Mouse (Mus musculus) kidney, adult 11 months (tissue): ENCODE data around the gene Gm11444.
A peak's percentile ranks its signal among the peaks of the same experiment; 100 is the strongest.

Experiments used
- DNase-seq: peaks from one replicate; pipeline ENCODE4 v3.0.0; 2022

The Gm11444 gene

DNA sequence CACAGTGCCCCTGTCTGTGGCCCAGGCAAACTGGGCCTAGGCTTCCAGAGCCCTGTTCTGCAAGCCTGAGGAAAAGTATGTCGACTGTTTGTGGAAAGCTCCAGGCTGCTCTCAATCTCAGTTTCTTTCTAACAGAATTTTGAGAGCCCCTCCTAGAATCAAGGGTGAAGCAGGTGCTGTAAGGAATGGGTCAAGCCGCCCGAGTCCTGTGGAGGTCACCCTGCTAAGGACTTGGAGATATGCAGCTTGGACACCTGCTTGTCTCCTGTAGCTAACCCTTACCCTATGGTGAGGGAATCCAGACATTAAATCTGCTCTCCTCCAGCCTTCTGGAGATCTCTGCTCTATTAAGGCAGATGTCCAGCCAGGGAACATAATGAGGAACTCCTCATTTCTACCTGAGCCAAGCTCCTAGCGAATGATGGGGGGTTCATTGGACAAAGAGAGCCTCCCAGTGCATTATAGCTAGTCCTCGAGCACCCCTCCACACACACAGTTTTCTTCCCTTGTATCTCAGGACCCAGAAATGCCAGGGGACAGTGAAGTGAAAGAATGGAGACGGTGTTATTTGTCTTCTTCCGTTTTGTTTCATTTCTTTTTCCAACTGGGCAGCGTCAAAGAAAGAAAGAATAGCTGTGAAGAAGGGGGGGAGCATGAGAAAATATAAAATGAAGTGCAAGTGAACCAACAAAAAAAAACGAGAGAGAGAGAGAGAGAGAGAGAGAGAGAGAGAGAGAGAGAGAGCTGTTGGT, 15.0 kb downstream of the Gm11444 start:
- DNase-seq: no peak

DNA sequence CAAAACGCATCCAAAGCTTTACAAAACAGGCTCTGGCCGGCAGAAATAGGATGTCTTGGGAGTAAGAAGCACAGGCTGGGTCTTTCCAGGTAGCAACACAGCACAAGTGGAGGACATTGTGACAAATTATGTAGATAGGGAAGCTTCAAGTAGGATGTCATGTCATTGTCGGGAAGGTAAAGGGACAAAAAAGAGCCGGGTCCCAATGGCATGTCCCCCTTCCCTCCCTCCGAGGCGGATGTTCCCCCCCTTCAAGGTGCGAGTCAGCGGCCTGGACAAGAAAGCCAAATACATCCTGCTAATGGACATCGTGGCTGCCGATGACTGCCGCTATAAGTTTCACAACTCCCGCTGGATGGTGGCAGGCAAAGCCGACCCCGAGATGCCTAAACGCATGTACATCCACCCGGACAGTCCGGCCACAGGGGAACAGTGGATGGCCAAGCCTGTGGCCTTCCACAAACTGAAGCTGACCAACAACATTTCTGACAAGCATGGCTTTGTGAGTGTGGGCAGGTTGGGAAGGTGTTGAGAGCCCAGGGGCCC, 15.7 kb downstream of the Gm11444 start:
- DNase-seq: no peak

DNA sequence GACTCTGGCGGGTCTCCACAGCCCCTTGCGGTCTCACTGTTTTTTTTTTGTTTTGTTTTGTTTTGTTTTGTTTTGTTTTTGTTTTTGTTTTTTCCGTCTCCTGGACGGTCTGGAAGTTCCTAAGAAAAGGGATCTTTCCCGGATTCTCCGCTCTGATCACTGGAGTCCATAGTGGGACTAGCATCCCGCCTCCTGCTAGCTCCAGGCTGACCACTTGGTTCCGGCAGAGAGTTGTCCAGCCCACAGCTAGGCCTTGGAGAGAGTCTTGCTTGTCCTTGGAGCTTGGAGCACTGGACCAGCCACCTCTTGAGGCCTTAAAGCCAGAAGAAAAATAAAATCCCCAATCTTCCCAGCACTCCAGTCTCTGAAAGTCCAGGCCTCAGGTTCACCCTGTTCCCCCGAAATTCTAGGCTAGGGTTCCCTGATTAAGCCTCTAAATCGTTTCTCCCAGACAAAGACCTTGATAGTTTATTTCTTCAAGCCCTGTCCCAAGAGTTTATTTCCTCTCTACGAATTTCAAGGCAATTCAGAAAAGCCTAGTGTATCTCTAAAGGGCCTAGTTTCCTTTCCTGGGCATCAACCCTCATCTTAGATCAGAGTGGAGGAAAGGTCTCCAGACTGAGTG, 16.3 kb downstream of the Gm11444 start:
- no peak for DNase-seq

DNA sequence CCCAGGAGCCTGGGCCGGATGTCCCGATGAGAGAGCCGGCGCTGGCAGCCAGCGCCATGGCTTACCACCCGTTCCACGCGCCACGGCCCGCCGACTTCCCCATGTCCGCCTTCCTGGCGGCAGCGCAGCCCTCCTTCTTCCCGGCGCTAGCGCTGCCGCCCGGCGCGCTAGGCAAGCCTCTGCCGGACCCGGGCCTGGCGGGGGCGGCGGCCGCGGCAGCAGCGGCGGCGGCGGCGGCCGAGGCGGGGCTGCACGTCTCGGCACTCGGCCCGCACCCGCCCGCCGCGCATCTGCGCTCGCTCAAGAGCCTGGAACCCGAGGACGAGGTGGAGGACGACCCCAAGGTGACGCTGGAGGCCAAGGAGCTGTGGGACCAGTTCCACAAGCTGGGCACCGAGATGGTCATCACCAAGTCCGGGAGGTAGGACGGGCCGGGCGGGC, 17.0 kb downstream of the Gm11444 start:
- DNase-seq: no peak

DNA sequence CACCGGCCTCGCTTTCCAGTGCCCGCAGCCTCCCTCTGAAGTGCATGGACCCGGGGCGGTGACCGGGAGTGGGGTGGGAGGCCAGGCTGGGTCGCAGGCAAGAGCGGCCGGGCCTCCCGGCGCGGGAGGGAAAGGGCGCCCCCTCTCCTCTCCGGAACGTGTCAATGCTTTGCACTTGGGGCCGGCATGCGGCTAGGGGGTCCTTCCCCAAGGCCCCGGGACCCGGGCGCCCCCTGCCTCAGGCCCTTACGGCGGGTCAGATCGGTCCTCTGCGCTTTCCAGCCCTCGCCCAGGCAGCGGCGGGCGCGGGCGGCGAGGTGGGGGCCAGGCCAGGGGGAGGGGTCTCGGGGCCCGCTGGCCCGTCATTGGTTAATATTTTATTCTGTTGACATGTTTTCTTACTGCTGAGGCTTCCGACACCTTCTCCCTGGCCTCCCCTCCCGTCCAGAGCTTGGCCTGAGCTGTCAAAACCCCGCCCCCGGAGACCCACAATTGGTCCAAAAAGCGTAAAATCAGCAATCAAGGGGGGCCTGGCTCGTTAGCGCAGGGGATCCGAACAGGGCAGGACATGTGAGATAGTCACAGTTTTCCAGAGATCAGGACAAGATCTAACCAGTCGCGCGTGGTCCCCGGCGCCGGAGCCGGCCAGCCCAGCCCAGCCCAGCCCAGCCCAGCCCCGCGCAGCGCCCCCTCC, 17.8 kb downstream of the Gm11444 start, which contains the start of gene Tbx2:
Tbx2 (plus strand) TSS at position 321 of the 694 bp plus-strand sequence.
- DNase-seq: peak; percentile 96

DNA sequence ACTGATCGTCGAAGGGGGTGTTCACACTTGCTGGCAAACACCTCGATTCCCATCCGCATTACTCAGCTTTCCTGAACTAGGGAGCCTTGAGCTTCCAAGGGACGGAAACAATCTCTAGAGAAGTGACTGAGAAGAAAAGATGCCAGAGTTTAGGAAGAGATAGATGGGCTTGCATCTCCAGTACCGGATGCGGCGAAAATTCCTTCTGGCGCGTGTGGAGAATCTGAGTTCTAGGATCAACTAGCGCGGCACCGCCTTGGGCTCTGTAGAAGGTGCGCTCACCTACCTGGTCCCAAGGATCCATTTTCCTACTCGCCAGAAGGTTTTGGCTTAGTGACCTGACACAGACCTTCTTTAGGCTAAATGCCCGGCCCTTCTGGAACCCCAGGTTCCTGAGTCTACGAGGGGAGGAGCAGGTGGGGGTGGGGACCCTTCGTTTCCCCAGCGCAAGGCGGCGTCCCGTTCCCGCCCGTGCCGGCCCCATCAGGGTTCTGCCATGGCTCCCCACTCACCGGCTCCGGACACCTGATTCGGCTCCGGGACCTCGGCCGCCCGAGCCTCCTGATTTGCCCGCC, 18.4 kb downstream of the Gm11444 start:
- no peak for DNase-seq

DNA sequence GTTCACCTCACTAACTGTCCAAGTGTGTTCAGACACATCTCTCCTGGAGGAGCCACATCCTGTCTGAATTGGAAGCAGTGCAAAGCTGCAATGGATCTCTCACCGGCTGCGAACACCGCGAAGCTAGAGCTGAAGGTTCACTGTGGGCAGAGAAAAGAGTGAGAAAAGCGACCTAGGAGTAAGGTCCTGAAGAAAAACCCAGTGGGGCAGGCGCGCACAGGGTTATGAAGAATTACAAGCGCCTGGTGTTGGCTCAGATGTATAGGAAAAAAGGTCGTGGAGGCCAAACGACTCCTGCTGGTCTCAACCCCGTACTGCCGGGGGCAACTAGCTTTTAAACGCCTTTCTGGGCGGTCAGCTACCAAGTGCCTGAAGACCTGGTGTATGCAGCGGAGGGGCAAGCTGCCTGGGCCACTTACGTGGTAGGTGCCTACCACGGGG, 19.2 kb downstream of the Gm11444 start:
- DNase-seq: no peak

DNA sequence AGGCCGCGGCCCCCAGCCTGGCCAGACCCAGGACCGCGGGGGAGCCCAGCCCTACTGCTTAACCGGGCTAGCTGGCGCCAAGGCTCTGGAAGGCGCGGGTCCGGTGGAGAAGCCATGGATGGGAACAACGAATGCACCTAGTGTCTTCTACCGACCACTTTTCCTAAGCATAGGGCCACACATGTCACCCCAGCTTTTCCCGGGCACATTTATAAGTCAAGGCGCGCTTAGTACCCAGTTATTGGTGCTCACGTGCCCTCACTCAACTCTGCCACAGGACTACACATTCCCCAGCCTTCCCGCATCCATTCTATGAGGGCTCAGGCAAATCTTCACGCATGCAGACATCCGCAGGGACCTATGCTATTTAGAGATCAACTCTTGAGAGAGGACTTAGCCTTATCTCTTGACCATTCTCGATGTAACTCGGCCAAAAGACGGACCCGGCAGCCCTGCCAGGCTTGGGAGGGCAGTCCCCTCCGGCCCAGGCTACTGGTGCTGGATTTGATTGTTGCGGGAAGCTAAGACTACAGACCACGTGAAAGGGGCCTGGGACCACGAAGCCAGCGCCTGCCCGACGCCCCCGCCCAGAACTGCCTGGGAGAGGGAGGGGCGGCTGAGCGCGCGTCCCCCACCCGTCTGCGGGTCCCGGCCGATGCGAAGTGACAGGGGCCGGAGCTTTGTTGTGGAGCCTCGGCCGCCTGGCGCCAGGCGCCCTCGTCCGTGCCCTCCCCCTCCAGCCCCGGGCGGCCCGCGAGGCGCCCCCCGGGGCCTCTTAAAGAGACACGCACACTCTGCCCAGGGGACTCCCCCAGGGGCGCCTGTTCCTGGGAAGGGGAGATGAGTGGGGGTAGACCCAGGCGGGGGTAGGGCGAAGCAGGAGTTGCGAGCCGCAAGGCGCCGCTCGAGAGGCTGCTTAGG, 20.4 kb downstream of the Gm11444 start:
- DNase-seq: no peak

DNA sequence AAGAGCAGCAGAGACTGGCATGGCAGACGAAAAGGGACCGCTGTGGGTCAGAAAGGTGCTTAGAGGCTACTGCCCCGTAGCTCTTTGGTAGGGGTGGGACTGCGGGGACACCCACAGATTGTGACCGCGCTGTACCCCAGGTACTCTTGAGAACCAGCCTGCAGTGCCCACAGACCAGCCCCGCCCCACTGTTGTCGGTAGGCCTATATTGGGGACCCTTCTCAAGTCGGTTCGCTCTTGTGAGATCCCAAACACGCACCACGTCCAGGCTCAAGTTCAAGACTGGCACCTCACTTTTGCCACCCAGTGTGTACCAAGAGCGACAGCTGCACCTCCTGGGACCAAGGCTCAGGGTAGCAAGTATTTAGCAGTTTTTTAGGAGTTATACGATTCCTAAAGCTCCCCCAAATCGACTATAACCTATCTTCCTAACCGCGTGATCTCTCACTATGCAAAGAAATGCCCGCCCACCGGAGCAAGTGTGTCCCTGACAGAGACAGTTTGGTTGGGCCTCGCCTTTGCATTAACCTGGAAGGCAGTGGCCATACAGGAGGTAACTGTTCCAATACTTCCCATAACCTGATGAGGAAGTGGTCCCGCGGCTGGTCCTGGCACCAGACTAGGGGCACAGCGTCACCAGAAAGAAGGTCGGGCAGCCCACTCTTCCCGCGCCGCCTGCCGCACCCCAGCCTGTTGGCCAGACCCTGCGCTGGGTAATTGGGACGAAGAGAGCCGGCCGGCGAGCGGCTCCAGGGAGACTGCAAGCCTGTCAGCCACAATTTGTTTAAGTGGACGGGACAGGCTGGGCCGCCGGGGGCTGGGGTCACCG, 21.2 kb downstream of the Gm11444 start:
- no peak for DNase-seq

DNA sequence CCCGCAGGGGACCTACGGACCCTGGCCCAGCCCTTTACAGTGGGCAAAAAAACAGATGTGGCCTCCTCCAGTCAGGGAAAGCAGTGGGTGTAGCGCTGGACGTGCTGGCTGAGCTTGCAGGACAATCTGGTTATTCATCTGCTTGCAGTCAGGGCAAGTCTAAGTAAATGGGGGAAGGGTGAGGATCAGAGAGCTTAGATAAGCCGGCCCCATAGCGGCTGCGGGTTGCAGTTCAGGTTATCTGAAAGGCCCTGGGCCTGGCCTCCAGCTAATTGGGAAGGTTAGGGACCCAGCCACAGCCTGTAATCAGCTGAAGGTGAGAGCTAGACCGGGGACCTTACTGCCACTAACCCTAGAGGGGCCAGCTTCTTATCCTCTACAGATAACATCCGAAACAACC, 22.8 kb downstream of the Gm11444 start:
- peak; percentile 75 for DNase-seq

DNA sequence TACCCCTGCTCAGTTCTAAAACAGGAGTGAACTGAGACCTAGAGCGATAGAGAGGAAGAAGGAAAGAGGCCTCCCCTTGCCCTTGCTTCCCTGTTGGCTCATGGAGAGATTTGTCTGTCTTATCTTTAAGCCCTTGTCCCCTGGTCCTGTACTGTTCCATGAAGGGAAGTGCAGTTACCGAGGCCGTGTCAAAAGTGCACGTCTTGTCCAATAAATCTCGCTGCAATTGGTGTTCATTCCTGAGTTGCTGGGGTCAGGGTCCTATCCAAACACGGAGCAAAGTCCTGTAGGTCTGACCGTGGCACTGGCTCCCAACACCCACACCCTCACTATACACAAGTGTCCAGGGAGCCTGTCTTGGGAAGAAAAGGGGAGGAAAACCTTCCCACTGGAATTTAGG, 24.3 kb downstream of the Gm11444 start:
- DNase-seq: peak; percentile 82

DNA sequence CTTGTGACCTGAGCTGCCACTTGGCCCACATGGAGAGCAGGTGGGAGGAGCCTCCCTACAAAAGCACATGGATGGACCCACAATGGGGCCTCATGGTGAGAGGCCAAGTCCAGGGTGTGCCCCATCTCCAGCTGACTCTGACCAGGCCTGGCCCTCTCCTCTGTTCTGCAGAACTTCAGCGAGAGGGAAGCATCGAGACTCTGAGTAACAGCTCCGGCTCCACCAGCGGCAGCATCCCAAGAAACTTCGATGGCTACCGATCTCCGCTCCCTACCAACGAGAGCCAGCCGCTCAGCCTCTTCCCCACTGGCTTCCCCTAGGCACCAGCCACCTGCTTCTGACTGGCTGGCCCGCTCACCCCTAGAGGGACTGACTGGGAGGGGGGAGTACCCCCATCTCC, 25.1 kb downstream of the Gm11444 start:
- peak; percentile 6 for DNase-seq

DNA sequence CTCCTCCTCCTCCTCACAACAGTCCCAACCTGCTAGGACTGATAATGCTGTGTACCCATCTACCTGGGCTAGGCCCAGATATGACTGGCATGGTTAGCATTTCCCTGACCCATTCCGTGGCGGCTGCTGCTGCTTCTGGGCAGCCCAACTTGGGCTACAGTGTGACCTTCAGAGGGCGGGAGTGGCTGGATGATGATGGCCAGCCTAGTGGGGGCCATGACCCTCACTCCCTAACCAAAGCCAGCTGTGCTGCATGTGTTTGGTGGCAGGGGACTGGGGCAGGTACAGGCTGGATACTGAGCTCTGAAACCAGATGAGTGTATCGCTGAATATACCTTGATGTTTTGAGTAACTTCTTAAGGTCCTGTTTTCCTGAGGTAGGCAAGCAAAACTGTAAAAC, 26.3 kb downstream of the Gm11444 start:
- DNase-seq: peak; percentile 4

DNA sequence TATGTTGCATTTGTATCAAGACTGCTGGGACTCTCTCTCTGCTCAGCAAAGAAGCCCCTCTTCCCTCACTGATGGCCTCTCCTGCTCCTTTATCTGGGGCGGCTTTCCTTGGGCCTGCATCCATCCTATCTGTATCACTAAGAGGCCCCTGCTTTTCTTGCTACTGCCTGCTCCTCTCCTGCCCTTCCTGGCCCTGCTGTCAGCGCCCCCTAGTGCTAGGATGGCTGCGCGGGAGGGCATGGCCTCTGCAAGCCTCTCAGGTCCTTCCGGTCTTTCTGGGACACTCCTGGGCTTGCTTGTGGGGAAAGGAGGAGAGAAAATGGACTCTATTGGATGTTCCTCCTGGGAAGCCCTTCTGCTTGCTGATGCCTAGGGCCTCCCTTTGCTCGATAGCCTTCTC, 27.0 kb downstream of the Gm11444 start:
- DNase-seq: peak; percentile 75

DNA sequence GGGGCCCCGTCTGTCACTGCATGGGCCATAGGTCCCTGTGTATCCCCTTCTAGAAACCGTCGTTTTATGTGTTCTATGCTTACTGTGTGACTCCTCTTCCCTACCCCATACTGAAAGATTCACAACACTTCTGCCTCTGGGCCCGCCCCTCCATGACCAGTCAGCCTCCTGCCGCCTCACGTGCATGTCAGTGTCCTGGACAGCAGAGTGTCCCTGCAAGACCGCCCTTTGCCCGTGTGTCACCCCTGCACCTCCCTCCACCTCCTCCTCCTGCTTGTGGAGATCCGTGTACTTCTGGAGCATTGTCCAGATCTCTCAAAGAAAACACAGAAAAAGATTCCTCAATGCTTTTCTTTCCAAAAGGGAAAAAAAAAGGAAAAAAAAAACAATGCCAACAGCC, 28.5 kb downstream of the Gm11444 start:
- no peak for DNase-seq

DNA sequence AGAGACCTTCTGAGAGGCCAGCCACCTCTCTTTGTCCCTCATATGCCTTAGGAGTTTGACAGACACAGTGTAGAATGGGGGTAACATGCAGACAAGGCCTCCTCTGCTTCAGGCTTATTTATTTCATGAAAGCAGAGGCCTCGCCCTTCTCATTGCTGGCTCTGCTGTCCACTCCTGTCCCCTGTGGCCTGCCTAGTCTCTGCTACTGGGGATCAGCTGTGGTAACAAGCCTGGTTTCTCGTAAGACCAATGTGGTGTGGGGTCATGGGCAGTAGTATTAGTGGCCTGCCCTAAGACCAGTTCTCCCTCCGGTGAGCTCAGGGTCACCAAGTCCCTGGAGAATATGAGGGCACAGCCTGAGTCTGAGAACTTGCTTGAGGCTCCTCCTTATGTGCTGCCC, 29.2 kb downstream of the Gm11444 start:
- no peak for DNase-seq

DNA sequence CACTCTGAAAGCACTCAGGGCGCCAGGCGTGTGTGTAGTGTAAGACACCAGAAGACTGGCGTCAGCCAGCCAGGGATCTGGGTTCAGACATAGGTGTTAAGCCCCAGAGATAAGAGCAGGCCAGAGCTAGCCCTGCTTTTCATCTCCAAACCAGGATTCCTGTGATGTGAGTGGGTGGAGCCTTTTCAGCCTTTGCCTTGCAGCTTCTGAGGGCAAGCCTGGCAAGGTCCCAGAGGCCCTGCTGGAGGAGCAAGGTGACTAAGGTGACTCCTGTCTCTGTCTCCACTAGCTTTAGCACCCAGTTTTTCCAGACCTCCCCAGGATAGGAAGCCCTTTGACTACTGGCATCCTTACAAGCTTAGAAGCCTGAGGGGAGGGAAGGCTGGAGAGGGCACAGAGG, 31.7 kb downstream of the Gm11444 start:
- DNase-seq: peak; percentile 62

DNA sequence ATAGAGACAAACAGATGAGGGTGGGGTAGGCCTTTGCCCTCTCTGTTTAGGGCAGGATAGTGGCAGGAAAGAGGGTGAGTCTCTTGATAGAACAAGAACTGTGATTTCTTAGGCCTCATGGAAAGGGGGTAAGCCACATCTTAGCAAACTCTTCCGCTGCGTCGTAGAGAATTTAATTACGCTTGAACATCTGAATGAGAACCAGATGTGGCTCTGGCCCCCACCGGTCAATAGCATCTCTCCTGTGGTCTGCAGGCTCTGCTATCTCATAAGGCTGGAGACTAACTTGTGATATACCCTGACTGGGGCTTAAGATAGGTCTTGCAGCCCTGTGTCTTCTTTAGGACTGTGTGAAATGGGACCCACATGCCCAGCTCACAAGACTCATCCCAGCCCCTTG, 33.7 kb downstream of the Gm11444 start:
- DNase-seq: no peak

DNA sequence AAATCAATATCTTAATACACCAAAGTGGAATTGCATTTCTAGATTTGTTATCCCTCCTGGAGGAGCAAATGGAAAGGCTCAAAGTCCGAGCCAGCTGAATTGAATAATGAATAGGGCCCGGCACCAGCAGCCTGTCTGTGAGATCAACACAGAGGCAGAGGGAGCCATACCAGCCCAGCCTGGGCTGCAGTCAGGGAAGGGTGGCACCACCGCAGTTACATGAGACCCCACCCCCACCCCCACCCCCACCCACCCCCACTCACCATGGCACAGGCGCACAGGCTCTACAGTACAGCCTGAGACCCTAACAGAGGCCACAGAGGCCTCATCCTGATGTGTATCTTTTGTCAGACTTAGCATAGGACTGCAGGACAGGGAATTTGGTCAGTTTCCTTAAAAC, 35.5 kb downstream of the Gm11444 start:
- no peak for DNase-seq

DNA sequence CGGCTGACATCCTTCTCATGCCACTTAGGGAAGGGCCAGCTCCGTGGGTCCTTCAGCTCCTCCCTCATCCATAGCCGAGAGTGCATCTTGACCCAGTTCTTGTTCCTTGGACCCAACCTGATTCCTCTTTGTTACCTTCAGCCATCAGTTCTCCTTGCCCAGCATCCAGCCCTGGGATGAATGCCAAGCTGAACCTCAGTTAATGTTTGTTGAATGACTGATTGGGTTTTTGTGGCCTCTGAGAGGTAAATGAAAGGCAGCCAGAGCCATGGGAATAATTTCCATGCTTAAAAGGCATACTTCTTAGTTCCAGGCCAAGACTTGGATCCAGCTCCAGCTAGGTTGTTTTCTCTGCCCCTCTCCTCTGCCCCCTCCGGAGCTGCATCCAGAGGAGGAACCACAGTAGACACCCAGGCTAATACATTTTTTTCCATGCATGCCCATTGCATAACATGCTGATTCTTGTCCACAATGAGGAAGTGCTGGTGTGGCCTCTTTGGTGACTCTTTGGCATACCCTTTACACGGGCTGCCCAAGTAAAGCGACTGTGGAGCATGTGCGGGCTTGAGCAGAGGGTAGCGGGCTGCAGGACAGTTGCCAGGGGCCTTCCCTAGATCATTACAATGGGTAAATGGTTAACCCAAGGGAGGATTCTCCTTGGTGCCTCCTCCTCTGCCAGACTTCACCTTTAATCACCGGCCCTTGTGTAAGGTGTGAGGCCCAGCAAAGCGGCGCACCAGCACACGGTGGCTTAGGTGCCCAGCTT, 37.7 kb downstream of the Gm11444 start:
- peak; percentile 90 for DNase-seq
